Mouse (Mus musculus): ENCODE results near the gene Car12. TPM values are rescaled to one million over a fixed set of nuclear protein-coding genes. Genes with fewer than 3 reads are reported as not detected.

The Car12 gene
- polyA plus RNA-seq, 1 experiment, result 0.40 TPM

- Histone ChIP-seq H3ac (ENCODE audit: control insufficient read depth, insufficient read length) (no peak overlapping the region), H3K79me2 (ENCODE audit: control insufficient read depth, insufficient read depth) (no peaks in the 10 kb centered on the region), H3K4me3 (no peak overlapping the region), H3K36me3 (ENCODE audit: control insufficient read depth, insufficient read depth) (no peaks in the 10 kb centered on the region), H3K27me3 (ENCODE audit: control insufficient read depth, insufficient read depth, insufficient read length) (no peaks in the 10 kb centered on the region), H3K4me2 (ENCODE audit: low read depth) (no peak overlapping the region)
- no peak for TF ChIP-seq CEBPB (IDR thresholded peaks at IDR 0.05; ENCODE audit: insufficient read depth, poor library complexity, severe bottlenecking)
- TF ChIP-seq POLR2AphosphoS2 (IDR thresholded peaks at IDR 0.05; ENCODE audit: insufficient read length, low read depth), result no peak
- no peak for TF ChIP-seq USF1 (IDR thresholded peaks at IDR 0.05; ENCODE audit: low read depth)
- TF ChIP-seq POLR2A (IDR thresholded peaks at IDR 0.05; ENCODE audit: insufficient read length, low read depth), result no peak
- no peak for TF ChIP-seq MYOG (IDR thresholded peaks at IDR 0.05; ENCODE audit: control insufficient read depth in 1 of 3, insufficient read depth in 1 of 3, insufficient read length in 2 of 3, low read depth in 2 of 3)
- TF ChIP-seq TCF12 (IDR thresholded peaks at IDR 0.05; ENCODE audit: insufficient read depth, poor library complexity, severe bottlenecking), result no peak
- no peak for TF ChIP-seq REST (IDR thresholded peaks at IDR 0.05; ENCODE audit: insufficient read depth, insufficient read length)
- TF ChIP-seq E2F4 (IDR thresholded peaks at IDR 0.05; ENCODE audit: insufficient read depth), result no peak
- TF ChIP-seq SRF (IDR thresholded peaks at IDR 0.05; ENCODE audit: control insufficient read depth, insufficient read length, low read depth), result no peak
- TF ChIP-seq MAX (IDR thresholded peaks at IDR 0.05; ENCODE audit: low read depth), result no peak
- no peak for TF ChIP-seq TCF3 (IDR thresholded peaks at IDR 0.05; ENCODE audit: insufficient read length, low read depth)
- TF ChIP-seq MYOD1 (IDR thresholded peaks at IDR 0.05; ENCODE audit: control insufficient read depth in 1 of 3, insufficient read length in 2 of 3, low read depth in 2 of 3), result no peak
These were observed 45.6 kb upstream of the Car12 start for GRCm38 (mm10) chr9:66667868-66668267.

GRCm38 (mm10) chr9:66669561-66670078, 43.9 kb upstream of the Car12 start:
- no peak for TF ChIP-seq TCF12 (IDR thresholded peaks at IDR 0.05; ENCODE audit: insufficient read depth, poor library complexity, severe bottlenecking)
- no peak for TF ChIP-seq POLR2AphosphoS2 (IDR thresholded peaks at IDR 0.05; ENCODE audit: insufficient read length, low read depth)
- no peak for TF ChIP-seq MYOG (IDR thresholded peaks at IDR 0.05; ENCODE audit: control insufficient read depth in 1 of 3, insufficient read depth in 1 of 3, insufficient read length in 2 of 3, low read depth in 2 of 3)
- no peak for TF ChIP-seq MAX (IDR thresholded peaks at IDR 0.05; ENCODE audit: low read depth)
- Histone ChIP-seq H3ac (ENCODE audit: control insufficient read depth, insufficient read length) (no peak overlapping the region), H3K36me3 (ENCODE audit: control insufficient read depth, insufficient read depth) (no peaks in the 10 kb centered on the region)

GRCm38 (mm10) chr9:66673771-66674170, 39.7 kb upstream of the Car12 start:
- Histone ChIP-seq H3K27me3 (ENCODE audit: control insufficient read depth, insufficient read depth, insufficient read length) (no peaks in the 10 kb centered on the region), H3K79me2 (ENCODE audit: control insufficient read depth, insufficient read depth) (no peaks in the 10 kb centered on the region), H3K36me3 (ENCODE audit: control insufficient read depth, insufficient read depth) (no peaks in the 10 kb centered on the region), H3ac (ENCODE audit: control insufficient read depth, insufficient read length) (no peak overlapping the region), H3K4me3 (no peak overlapping the region), H3K4me2 (ENCODE audit: low read depth) (no peak overlapping the region)
- TF ChIP-seq POLR2AphosphoS2 (IDR thresholded peaks at IDR 0.05; ENCODE audit: insufficient read length, low read depth), result no peak
- no peak for TF ChIP-seq USF1 (IDR thresholded peaks at IDR 0.05; ENCODE audit: low read depth)
- no peak for TF ChIP-seq MYOG (IDR thresholded peaks at IDR 0.05; ENCODE audit: control insufficient read depth in 1 of 3, insufficient read depth in 1 of 3, insufficient read length in 2 of 3, low read depth in 2 of 3)
- no peak for TF ChIP-seq TCF3 (IDR thresholded peaks at IDR 0.05; ENCODE audit: insufficient read length, low read depth)
- TF ChIP-seq REST (IDR thresholded peaks at IDR 0.05; ENCODE audit: insufficient read depth, insufficient read length), result no peak
- no peak for TF ChIP-seq TCF12 (IDR thresholded peaks at IDR 0.05; ENCODE audit: insufficient read depth, poor library complexity, severe bottlenecking)
- no peak for TF ChIP-seq CEBPB (IDR thresholded peaks at IDR 0.05; ENCODE audit: insufficient read depth, poor library complexity, severe bottlenecking)
- TF ChIP-seq POLR2A (IDR thresholded peaks at IDR 0.05; ENCODE audit: insufficient read length, low read depth), result no peak
- TF ChIP-seq MYOD1 (IDR thresholded peaks at IDR 0.05; ENCODE audit: control insufficient read depth in 1 of 3, insufficient read length in 2 of 3, low read depth in 2 of 3), result no peak
- no peak for TF ChIP-seq E2F4 (IDR thresholded peaks at IDR 0.05; ENCODE audit: insufficient read depth)
- TF ChIP-seq MAX (IDR thresholded peaks at IDR 0.05; ENCODE audit: low read depth), result no peak
- TF ChIP-seq SRF (IDR thresholded peaks at IDR 0.05; ENCODE audit: control insufficient read depth, insufficient read length, low read depth), result no peak

More at GRCm38 (mm10) chr9:66669561-66670078, 43.9 kb upstream of the Car12 start:
- Histone ChIP-seq H3K27me3 (ENCODE audit: control insufficient read depth, insufficient read depth, insufficient read length) (no peaks in the 10 kb centered on the region), H3K4me3 (no peak overlapping the region), H3K79me2 (ENCODE audit: control insufficient read depth, insufficient read depth) (no peaks in the 10 kb centered on the region), H3K4me2 (ENCODE audit: low read depth) (no peak overlapping the region)

GRCm38 (mm10) chr9:66675566-66675965, 37.9 kb upstream of the Car12 start:
- no peaks in the 10 kb centered on the region for H3K36me3 ChIP-seq (ENCODE audit: control insufficient read depth, insufficient read depth)
- no peaks in the 10 kb centered on the region for H3K27me3 ChIP-seq (ENCODE audit: control insufficient read depth, insufficient read depth, insufficient read length)
- H3K4me3 ChIP-seq, result no peak overlapping the region
- no peak overlapping the region for H3ac ChIP-seq (ENCODE audit: control insufficient read depth, insufficient read length)
- TF ChIP-seq POLR2A (IDR thresholded peaks at IDR 0.05; ENCODE audit: insufficient read length, low read depth) (no peak), TCF12 (IDR thresholded peaks at IDR 0.05; ENCODE audit: insufficient read depth, poor library complexity, severe bottlenecking) (no peak), REST (IDR thresholded peaks at IDR 0.05; ENCODE audit: insufficient read depth, insufficient read length) (no peak), POLR2AphosphoS2 (IDR thresholded peaks at IDR 0.05; ENCODE audit: insufficient read length, low read depth) (no peak), TCF3 (IDR thresholded peaks at IDR 0.05; ENCODE audit: insufficient read length, low read depth) (no peak), MAX (IDR thresholded peaks at IDR 0.05; ENCODE audit: low read depth) (no peak), MYOD1 (IDR thresholded peaks at IDR 0.05; ENCODE audit: control insufficient read depth in 1 of 3, insufficient read length in 2 of 3, low read depth in 2 of 3) (no peak), SRF (IDR thresholded peaks at IDR 0.05; ENCODE audit: control insufficient read depth, insufficient read length, low read depth) (no peak), MYOG (IDR thresholded peaks at IDR 0.05; ENCODE audit: control insufficient read depth in 1 of 3, insufficient read depth in 1 of 3, insufficient read length in 2 of 3, low read depth in 2 of 3) (no peak), E2F4 (IDR thresholded peaks at IDR 0.05; ENCODE audit: insufficient read depth) (no peak), CEBPB (IDR thresholded peaks at IDR 0.05; ENCODE audit: insufficient read depth, poor library complexity, severe bottlenecking) (no peak)
- H3K79me2 ChIP-seq (ENCODE audit: control insufficient read depth, insufficient read depth), result no peaks in the 10 kb centered on the region
- H3K4me2 ChIP-seq (ENCODE audit: low read depth), result no peak overlapping the region
